Mouse (Mus musculus): ENCODE data around the gene Gm7579. TPM values are rescaled to one million over a fixed set of nuclear protein-coding genes. Genes with fewer than 3 reads are reported as not detected.
"Not testable (repeated sequence)": the region's sequence is repeated elsewhere in the genome, so short reads cannot be mapped to it uniquely, and the experiment has no call there.

Gm7579 gene
- polyA plus RNA-seq, 1 experiment from 2014 or later = not detected

GRCm38 (mm10) chr7:142255517-142255916 is 43.9 kb downstream of the Gm7579 start:
- no peak for ATAC-seq (replicated peaks; ENCODE audit: extremely low read depth, insufficient read depth, low FRiP score)
- Histone ChIP-seq H3K4me1 (ENCODE audit: control insufficient read depth, insufficient read depth, low read length) (no peaks in the 10 kb centered on the region), H3K27me3 (ENCODE audit: control insufficient read depth, insufficient read depth, low read length) (0 out of 2 replicates have a peak, but pooled peaks cover 2% of the 10 kb centered on the region), H3K4me2 (ENCODE audit: low read depth, low read length) (no peak overlapping the region), H3K36me3 (ENCODE audit: control insufficient read depth, insufficient read depth) (no peaks in the 10 kb centered on the region), H3K9ac (ENCODE audit: low read length) (no peak overlapping the region), H3K27ac (ENCODE audit: low read length) (no peak overlapping the region), H3K4me3 (ENCODE audit: low read length) (no peak overlapping the region), H3K9me3 (replicated peaks; ENCODE audit: control insufficient read depth, low read length) (no peaks in the 10 kb centered on the region)
- 0% methylated on average over 2 of the region's 2 CpGs for WGBS

GRCm38 (mm10) chr7:142258254-142258653 is 46.6 kb downstream of the Gm7579 start, which contains the start of gene Gm2431:
Gene Gm2431, minus strand, starts transcription at chr7:142258354.
- not testable (repeated sequence) for ATAC-seq (replicated peaks; ENCODE audit: extremely low read depth, insufficient read depth, low FRiP score); H3K9ac ChIP-seq (ENCODE audit: low read length); H3K4me3 ChIP-seq (ENCODE audit: low read length); H3K27ac ChIP-seq (ENCODE audit: low read length); H3K4me1 ChIP-seq (ENCODE audit: control insufficient read depth, insufficient read depth, low read length); H3K4me2 ChIP-seq (ENCODE audit: low read depth, low read length); H3K27me3 ChIP-seq (ENCODE audit: control insufficient read depth, insufficient read depth, low read length); H3K36me3 ChIP-seq (ENCODE audit: control insufficient read depth, insufficient read depth); H3K9me3 ChIP-seq (replicated peaks; ENCODE audit: control insufficient read depth, low read length)
- 40% methylated on average over 1 of the region's 1 CpGs for WGBS

Other genes starting within 250 kb of the Gm7579 start
- 54.3 and 56.3 TPM in 2 replicates for gene Mob2, start 150.8 kb upstream of the Gm7579 start, polyA plus RNA-seq (2015; fragmentation: Nextera tagmentation; extraction: Ambion mirVana)
- gene Dusp8, start 116.0 kb upstream of the Gm7579 start, polyA plus RNA-seq (2015; fragmentation: Nextera tagmentation; extraction: Ambion mirVana) = 9.3 and 11.1 TPM in 2 replicates
- not detected in 2 replicates for gene Gm45618, start 91.1 kb upstream of the Gm7579 start, polyA plus RNA-seq (2015; fragmentation: Nextera tagmentation; extraction: Ambion mirVana)
- gene Gm39115, start 75.8 kb upstream of the Gm7579 start, polyA plus RNA-seq (2015; fragmentation: Nextera tagmentation; extraction: Ambion mirVana) = not detected in 2 replicates
- gene Gm45337, start 67.3 kb upstream of the Gm7579 start, polyA plus RNA-seq (2015; fragmentation: Nextera tagmentation; extraction: Ambion mirVana) = not detected in 2 replicates
- not detected in 2 replicates for gene Gm29735, start 54.7 kb upstream of the Gm7579 start, polyA plus RNA-seq (2015; fragmentation: Nextera tagmentation; extraction: Ambion mirVana)
- not detected in 2 replicates for gene Gm4553, start 46.1 kb upstream of the Gm7579 start, polyA plus RNA-seq (2015; fragmentation: Nextera tagmentation; extraction: Ambion mirVana)
- gene Krtap5-2, start 35.9 kb upstream of the Gm7579 start, polyA plus RNA-seq (2015; fragmentation: Nextera tagmentation; extraction: Ambion mirVana) = not detected in 2 replicates
- gene Gm10153, start 21.5 kb upstream of the Gm7579 start, polyA plus RNA-seq (2015; fragmentation: Nextera tagmentation; extraction: Ambion mirVana) = not detected in 2 replicates
- gene Krtap5-3, start 10.5 kb upstream of the Gm7579 start, polyA plus RNA-seq (2015; fragmentation: Nextera tagmentation; extraction: Ambion mirVana) = not detected in 2 replicates
- not detected in 2 replicates for gene Krtap5-5, start 18.1 kb downstream of the Gm7579 start, polyA plus RNA-seq (2015; fragmentation: Nextera tagmentation; extraction: Ambion mirVana)
- gene Gm40460, start 29.2 kb downstream of the Gm7579 start, polyA plus RNA-seq (2015; fragmentation: Nextera tagmentation; extraction: Ambion mirVana) = not detected in 2 replicates
- gene Gm2431, start 46.5 kb downstream of the Gm7579 start, polyA plus RNA-seq (2015; fragmentation: Nextera tagmentation; extraction: Ambion mirVana) = not detected in 2 replicates
- gene Gm4559, start 62.5 kb downstream of the Gm7579 start, polyA plus RNA-seq (2015; fragmentation: Nextera tagmentation; extraction: Ambion mirVana) = not detected in 2 replicates
- not detected in 2 replicates for gene Krtap5-1, start 85.3 kb downstream of the Gm7579 start, polyA plus RNA-seq (2015; fragmentation: Nextera tagmentation; extraction: Ambion mirVana)
- gene Krtap5-4, start 91.7 kb downstream of the Gm7579 start, polyA plus RNA-seq (2015; fragmentation: Nextera tagmentation; extraction: Ambion mirVana) = 0.18 TPM in 1 of 2 replicates, not detected in the other
- 4.8 and 4.9 TPM in 2 replicates for gene Ifitm10, start 161.9 kb downstream of the Gm7579 start, polyA plus RNA-seq (2015; fragmentation: Nextera tagmentation; extraction: Ambion mirVana)
- gene Gm49369, start 170.8 kb downstream of the Gm7579 start, polyA plus RNA-seq (2015; fragmentation: Nextera tagmentation; extraction: Ambion mirVana) = not detected in 2 replicates
- 470 and 482 TPM in 2 replicates for gene Ctsd, start 176.2 kb downstream of the Gm7579 start, polyA plus RNA-seq (2015; fragmentation: Nextera tagmentation; extraction: Ambion mirVana)
- 0.17 and 0.32 TPM in 2 replicates for gene Syt8, start 223.0 kb downstream of the Gm7579 start, polyA plus RNA-seq (2015; fragmentation: Nextera tagmentation; extraction: Ambion mirVana)
- 14.1 and 27.0 TPM in 2 replicates for gene Tnni2, start 229.9 kb downstream of the Gm7579 start, polyA plus RNA-seq (2015; fragmentation: Nextera tagmentation; extraction: Ambion mirVana)
- gene Lsp1, start 248.9 kb downstream of the Gm7579 start, polyA plus RNA-seq (2015; fragmentation: Nextera tagmentation; extraction: Ambion mirVana) = 73.5 and 83.5 TPM in 2 replicates